Mouse (Mus musculus): Measurements from ENCODE around the gene Pdzd8.

The Pdzd8 gene

DNA sequence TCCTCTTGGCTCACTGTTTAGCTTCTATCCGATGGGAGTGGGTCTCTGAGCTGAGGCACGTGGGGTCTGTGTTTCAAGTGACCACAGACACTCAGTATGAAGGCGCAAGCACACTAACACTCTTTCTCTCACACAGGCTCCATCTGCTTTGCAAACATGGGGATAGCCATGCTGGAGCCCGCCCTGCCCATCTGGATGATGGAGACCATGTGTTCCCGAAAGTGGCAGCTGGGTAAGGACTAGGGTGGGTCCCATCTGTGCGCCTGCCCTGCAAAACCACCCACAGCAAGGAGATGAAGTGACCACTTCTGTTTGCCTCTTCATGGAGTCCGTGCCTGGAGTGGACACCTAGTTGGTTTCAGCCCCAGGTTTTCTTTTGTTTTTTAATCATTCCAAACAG, 69.2 kb downstream of the Pdzd8 start:
- DNase-seq (ENCODE audit: extremely low spot score, low spot score), result peak; percentile 32

DNA sequence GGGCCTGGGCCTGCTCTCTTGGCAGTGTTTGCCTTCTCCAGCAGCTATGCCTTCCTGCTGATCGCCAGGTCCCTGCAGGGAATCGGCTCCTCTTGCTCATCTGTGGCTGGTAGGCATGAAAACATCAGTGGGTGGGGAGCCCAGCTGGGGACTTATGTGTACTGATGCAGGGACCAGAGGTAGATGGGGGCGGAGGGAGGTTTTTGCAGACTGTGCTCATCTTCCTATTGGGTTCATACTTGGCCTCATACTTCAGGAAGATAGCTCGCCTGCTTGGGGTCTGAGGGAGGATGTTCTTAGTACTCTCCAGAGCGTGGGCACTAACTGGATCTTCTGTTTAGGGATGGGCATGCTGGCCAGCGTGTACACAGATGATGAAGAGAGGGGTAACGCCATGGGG, 72.4 kb downstream of the Pdzd8 start:
- no peak for DNase-seq (ENCODE audit: extremely low spot score, low spot score)

DNA sequence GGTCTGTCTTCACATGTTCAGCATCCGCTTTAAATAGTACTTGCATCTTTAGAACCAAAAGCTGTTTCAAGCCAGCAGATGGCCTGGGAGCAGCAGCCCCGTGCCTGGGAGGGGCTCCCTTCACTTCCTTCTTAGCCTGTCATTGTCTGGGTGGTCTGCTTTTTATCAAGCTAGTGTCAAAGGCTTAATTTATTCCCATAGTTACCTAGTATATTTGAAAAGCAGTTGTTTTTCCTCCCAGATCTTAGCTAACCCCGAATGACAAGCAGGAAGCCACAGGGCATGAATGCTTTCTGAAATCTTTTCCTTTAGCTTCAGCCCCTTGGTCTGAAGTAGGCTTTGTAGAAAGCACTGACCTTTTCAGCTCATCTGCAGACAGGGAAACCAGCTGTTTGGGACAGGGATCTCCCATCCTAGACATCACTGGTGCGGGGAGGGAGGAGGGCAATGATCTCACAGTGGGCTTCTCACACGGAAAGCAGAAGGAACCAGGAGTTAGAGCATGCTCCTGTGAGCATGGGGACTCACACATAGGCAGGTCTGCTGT, 78.1 kb downstream of the Pdzd8 start:
- peak; percentile 25 for DNase-seq (ENCODE audit: extremely low spot score, low spot score)

DNA sequence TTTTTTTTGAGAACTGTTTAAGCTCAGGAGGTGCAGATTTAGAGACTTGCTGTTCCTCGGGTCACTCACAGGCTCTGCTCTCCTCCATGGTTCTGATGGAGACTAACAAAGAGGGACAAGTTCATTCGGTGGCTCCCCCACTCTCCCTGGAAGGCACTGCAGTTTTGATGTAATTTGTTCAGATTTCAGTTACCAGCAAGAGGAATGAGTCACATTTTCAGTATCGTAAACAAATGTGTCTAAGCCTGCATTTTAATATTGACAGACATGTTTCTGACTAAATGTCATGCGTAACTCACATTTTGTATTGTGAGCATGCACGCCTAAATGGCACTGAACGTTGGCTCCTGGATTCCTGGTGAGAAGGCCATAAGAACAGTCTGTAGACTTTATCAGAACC, 79.7 kb downstream of the Pdzd8 start:
- DNase-seq (ENCODE audit: extremely low spot score, low spot score), result no peak

- no peak for DNase-seq (ENCODE audit: extremely low spot score, low spot score)
Observed at GRCm38 (mm10) chr19:59264838-59265532, 80.6 kb downstream of the Pdzd8 start.

GRCm38 (mm10) chr19:59263171-59263570, 82.4 kb downstream of the Pdzd8 start:
- DNase-seq (ENCODE audit: extremely low spot score, low spot score), result no peak

DNA sequence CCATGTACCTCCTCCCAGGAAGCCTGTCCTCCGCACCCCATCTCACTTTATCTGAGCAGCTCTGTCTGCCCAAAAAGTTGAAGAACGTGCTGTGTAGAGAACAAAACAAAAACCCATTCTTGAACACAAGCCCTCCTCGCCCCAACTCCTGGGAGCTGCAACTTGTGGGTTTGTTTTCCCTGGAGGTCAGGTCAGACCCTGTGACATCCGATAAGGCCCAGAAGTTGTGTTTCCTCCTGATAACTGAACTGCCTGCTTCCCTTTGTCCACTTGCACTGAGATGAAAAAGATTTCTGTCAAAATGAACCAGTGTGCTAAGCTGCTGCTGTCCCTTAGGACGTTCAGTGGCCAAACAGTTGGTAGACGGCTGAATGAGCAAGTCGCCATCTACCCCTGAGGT, 84.0 kb downstream of the Pdzd8 start:
- no peak for DNase-seq (ENCODE audit: extremely low spot score, low spot score)

- peak; percentile 68 for DNase-seq (ENCODE audit: extremely low spot score, low spot score)
Observed at GRCm38 (mm10) chr19:59260718-59261442, 84.7 kb downstream of the Pdzd8 start, which contains the start of gene Slc18a2. Slc18a2 (plus strand) TSS chr19:59260896.

DNA sequence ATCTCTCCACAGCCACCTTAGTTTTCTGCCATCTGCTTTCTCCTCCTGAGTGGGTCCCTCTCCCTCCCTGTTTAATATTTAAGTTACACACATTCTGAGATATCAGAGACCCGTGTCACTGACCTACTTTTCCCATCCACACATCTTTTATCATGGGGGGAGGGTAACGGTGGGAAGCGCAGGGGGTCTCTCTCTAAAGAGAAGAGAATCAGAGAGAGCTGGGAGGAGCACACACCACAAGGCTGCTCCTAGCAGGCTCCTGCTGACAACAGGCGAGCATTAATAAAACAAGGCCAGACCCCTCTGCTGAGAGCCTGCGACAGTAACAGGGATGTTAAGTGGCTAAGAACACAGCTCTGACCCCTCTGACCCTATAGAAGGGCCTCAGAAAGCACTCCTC, 85.9 kb downstream of the Pdzd8 start:
- no peak for DNase-seq (ENCODE audit: extremely low spot score, low spot score)

DNA sequence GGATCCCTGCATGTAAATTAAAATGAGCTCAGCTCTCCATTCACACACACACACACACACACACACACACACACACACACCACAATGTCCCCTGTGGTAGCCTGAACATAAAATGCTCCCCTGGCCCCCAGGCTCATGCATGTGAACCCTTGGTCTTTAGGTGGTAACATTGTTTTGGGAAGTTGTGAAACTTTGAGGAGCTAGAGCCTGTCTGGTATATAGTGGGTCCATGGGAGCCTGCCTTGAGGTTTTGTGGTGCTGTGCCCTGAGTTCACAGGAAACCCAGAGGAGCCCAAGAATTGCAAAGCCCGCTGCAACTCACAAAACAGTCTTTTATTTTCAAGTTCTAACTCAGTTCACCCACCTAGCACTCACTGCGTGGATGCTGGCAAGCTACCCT, 92.9 kb downstream of the Pdzd8 start:
- no peak for DNase-seq (ENCODE audit: extremely low spot score, low spot score)

- DNase-seq (ENCODE audit: extremely low spot score, low spot score), result no peak
Observed at GRCm38 (mm10) chr19:59248553-59249286, 96.9 kb downstream of the Pdzd8 start.

DNA sequence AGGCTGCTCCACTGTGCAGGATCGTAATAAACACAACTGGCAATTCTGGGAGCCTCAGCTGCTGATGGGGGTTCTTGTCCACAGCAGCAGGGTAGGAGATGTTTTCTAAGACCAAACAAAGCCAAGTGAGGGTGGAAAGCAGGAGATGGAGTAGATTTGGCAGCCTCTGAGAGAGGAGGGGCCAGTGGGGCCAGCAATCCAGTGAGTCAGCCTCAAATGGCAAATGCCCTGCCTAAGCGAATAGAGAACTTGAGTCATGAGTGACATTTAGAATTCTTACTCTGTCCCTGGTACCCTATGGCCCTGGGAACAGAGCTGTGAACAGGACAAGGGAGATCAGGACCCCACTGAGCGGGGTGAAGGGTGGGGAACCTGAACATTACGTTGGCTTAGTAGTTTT, 97.4 kb downstream of the Pdzd8 start:
- no peak for DNase-seq (ENCODE audit: extremely low spot score, low spot score)

Data from neural tube, embryonic 10.5 days (tissue).